Mouse (Mus musculus): Measurements from ENCODE around the gene Slc39a10. TPM values are rescaled to one million over a fixed set of nuclear protein-coding genes. Genes with fewer than 3 reads are reported as not detected.

The Slc39a10 gene
- polyA plus RNA-seq (2012; rRNA removed) = 0.98 and 1.6 TPM in 2 replicates

DNA sequence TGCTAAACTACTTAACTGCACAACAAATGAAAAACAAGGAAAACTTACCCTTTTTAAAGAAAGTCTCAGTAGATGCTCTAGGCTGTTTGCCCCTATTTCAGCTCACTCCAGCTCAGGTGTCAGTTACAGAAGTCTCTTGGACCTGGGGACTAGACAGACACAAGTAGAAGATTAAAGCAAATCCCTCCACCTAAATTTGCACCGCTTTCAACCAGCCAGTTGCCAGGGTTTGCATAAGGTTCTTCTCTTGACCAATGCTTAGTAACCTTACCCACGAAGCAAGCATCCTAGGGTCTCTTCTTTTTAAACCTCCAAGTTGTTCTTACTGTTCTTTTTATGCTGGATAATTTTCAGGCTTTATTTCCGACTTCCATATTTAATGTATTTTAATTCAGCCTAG is at the start of gene Slc39a10:
Slc39a10 (minus strand) TSS at position 101 of the 400 bp plus-strand sequence.

